Mouse (Mus musculus) stomach, postnatal 0 days (tissue): ENCODE data around the gene Gm44965. TPM values are rescaled to one million over a fixed set of nuclear protein-coding genes. Genes with fewer than 3 reads are reported as not detected.

ENCODE experiments used
- ATAC-seq: fragments of 200-750 bp; cut with Nextera tagmentation; 2 replicates; pipeline ENCODE4 v1.8.0; 2017; ENCODE audit not compliant: low FRiP score, low TSS enrichment
- DNase-seq: peaks from one replicate; pipeline ENCODE4 v3.0.0-alpha.2; 2016; ENCODE audit warnings: low spot score
- H3K27ac ChIP-seq: fragments of 300-500 bp; sonication (generic); replicated peaks from 2 replicates; pipeline ENCODE4 v1.5.1; 2014; ENCODE audit warnings: mild to moderate bottlenecking, control low read depth
- H3K27me3 ChIP-seq: fragments of 300-500 bp; sonication (generic); 2 replicates; pipeline ENCODE4 v1.6.1; 2014; ENCODE audit warnings: low read length; ENCODE audit not compliant: control insufficient read depth, insufficient read depth
- H3K36me3 ChIP-seq: fragments of 300-500 bp; sonication (generic); 2 replicates; pipeline ENCODE4 v1.6.1; 2014; ENCODE audit warnings: low read length, mixed read lengths; ENCODE audit not compliant: control insufficient read depth, insufficient read depth
- H3K4me1 ChIP-seq: fragments of 300-500 bp; sonication (generic); replicated peaks from 2 replicates; pipeline ENCODE4 v1.6.1; 2014; ENCODE audit warnings: antibody characterized with exemption; ENCODE audit not compliant: control insufficient read depth, insufficient read depth
- H3K4me2 ChIP-seq: fragments of 300-500 bp; sonication (generic); replicated peaks from 2 replicates; pipeline ENCODE4 v1.6.1; 2014; ENCODE audit warnings: low read depth, mild to moderate bottlenecking, control low read depth, moderate library complexity
- H3K4me3 ChIP-seq: fragments of 300-500 bp; sonication (generic); 2 replicates; pipeline ENCODE4 v1.5.1; 2014; ENCODE audit warnings: low read depth, low read length, control low read depth
- H3K9ac ChIP-seq: fragments of 300-500 bp; sonication (generic); 2 replicates; pipeline ENCODE4 v1.6.1; 2014; ENCODE audit warnings: mild to moderate bottlenecking, low read length, control low read depth, mixed read lengths
- H3K9me3 ChIP-seq: fragments of 300-500 bp; sonication (generic); 2 replicates; pipeline ENCODE4 v1.6.1; 2016; ENCODE audit warnings: low read length; ENCODE audit not compliant: control insufficient read depth
- CTCF ChIP-seq: IDR thresholded peaks from 2 replicates; pipeline ENCODE4 v1.5.1; 2016; ENCODE audit warnings: antibody characterized with exemption, low read depth, mild to moderate bottlenecking, moderate library complexity
- EP300 ChIP-seq: optimal IDR thresholded peaks from 2 replicates; pipeline ENCODE3; 2016; ENCODE audit warnings: antibody characterized with exemption
- whole genome bisulfite sequencing: fragments of 180-500 bp; shearing (Covaris S2); extraction: QIAGEN DNeasy Blood & Tissue Kit; methylation state at CpG from one replicate; pipeline ENCODE4 v1.1.7; 2014; 5-methylcytosine and 5-hydroxymethylcytosine counted together
- polyA plus RNA-seq: library from polyadenylated mRNA; unstranded; fragments of >200 nt; fragmentation: Nextera tagmentation; extraction: Ambion mirVana; gene quantifications from 2 replicates; pipeline ENCODE4 v1.2.1, GENCODE M21; 2015

The Gm44965 gene
- polyA plus RNA-seq, 1 experiment from 2014 or later: not detected

- H3K9ac ChIP-seq: peak overlapping the region; percentile 69; the same call in 1 of the 2 replicates
- H3K36me3 ChIP-seq: no peaks in the 10 kb centered on the region
- peak overlapping the region; percentile 57; the same call in 1 of the 2 replicates for H3K4me2 ChIP-seq
- DNase-seq: peak; percentile 30
- 72% methylated on average over 4 of the region's 4 CpGs for WGBS
- no peak for TF ChIP-seq EP300
- TF ChIP-seq CTCF: no peak
- H3K4me3 ChIP-seq: peak overlapping the region; percentile 45; the same call in 1 of the 2 replicates
- H3K27me3 ChIP-seq: no peaks in the 10 kb centered on the region
- peak overlapping the region; percentile 91 for H3K27ac ChIP-seq
- H3K4me1 ChIP-seq: no peaks in the 10 kb centered on the region
- peak; percentile 77 for ATAC-seq
- no peaks in the 10 kb centered on the region for H3K9me3 ChIP-seq
These were observed 39.9 kb upstream of the Gm44965 start for GRCm38 (mm10) chr6:48553819-48554218.

GRCm38 (mm10) chr6:48554280-48555103 lies 39.2 kb upstream of the Gm44965 start, which contains the start of gene Lrrc61:
Gene Lrrc61, plus strand, starts transcription at chr6:48554796.
- TF ChIP-seq CTCF (no peak), EP300 (no peak)
- DNase-seq (peak; percentile 98), ATAC-seq (peak; percentile 93)
- H3K4me3 ChIP-seq: peak within 1 kb of the TSS; percentile 45
- peak within 1 kb of the TSS; percentile 91 for H3K27ac ChIP-seq
- peak within 1 kb of the TSS; percentile 57 for H3K4me2 ChIP-seq
- no peaks in the 10 kb centered on the region for H3K4me1 ChIP-seq
- H3K9me3 ChIP-seq: no peaks in the 10 kb centered on the region
- H3K27me3 ChIP-seq: no peaks in the 10 kb centered on the region
- H3K9ac ChIP-seq: peak within 1 kb of the TSS; percentile 69
- under 1% methylated on average over 39 of the region's 39 CpGs for WGBS
- H3K36me3 ChIP-seq: no peaks in the 10 kb centered on the region

GRCm38 (mm10) chr6:48555104-48555890 lies 38.4 kb upstream of the Gm44965 start:
- TF ChIP-seq EP300 (no peak), CTCF (no peak)
- Histone ChIP-seq H3K4me3 (peak overlapping the region; percentile 45), H3K36me3 (no peaks in the 10 kb centered on the region), H3K27me3 (no peaks in the 10 kb centered on the region), H3K4me1 (no peaks in the 10 kb centered on the region), H3K9me3 (no peaks in the 10 kb centered on the region), H3K9ac (peak overlapping the region; percentile 69), H3K27ac (peak overlapping the region; percentile 91), H3K4me2 (peak overlapping the region; percentile 57)
- DNase-seq: peak; percentile 57
- WGBS: 21% methylated on average over 13 of the region's 14 CpGs
- peak; percentile 82 for ATAC-seq

GRCm38 (mm10) chr6:48555956-48556355 lies 37.8 kb upstream of the Gm44965 start:
- Histone ChIP-seq H3K9ac (no peak overlapping the region), H3K4me3 (no peak overlapping the region), H3K4me2 (no peak overlapping the region), H3K4me1 (no peaks in the 10 kb centered on the region), H3K9me3 (no peaks in the 10 kb centered on the region), H3K27ac (peak overlapping the region; percentile 91), H3K36me3 (no peaks in the 10 kb centered on the region), H3K27me3 (no peaks in the 10 kb centered on the region)
- 78% methylated on average over 3 of the region's 3 CpGs for WGBS
- no peak for ATAC-seq
- no peak for DNase-seq
- TF ChIP-seq CTCF (no peak), EP300 (no peak)

GRCm38 (mm10) chr6:48565693-48566310 lies 27.9 kb upstream of the Gm44965 start:
- ATAC-seq: peak; percentile 17; the same call in 1 of the 2 replicates
- 66% methylated on average over 4 of the region's 4 CpGs for WGBS
- H3K27ac ChIP-seq: no peak overlapping the region

More at GRCm38 (mm10) chr6:48565693-48566310, 27.9 kb upstream of the Gm44965 start:
- H3K27me3 ChIP-seq: no peaks in the 10 kb centered on the region
- no peak overlapping the region for H3K4me3 ChIP-seq
- peaks cover 2% of the 10 kb centered on the region; the same call in 1 of the 2 replicates for H3K36me3 ChIP-seq
- H3K9me3 ChIP-seq: no peaks in the 10 kb centered on the region
- H3K9ac ChIP-seq: no peak overlapping the region
- no peak for DNase-seq
- no peak overlapping the region for H3K4me2 ChIP-seq
- H3K4me1 ChIP-seq: 0 out of 2 replicates have a peak, but pooled peaks cover 3% of the 10 kb centered on the region
- TF ChIP-seq CTCF (no peak), EP300 (no peak)
